Comparison of ENCODE assay signal across 15 mouse cellular contexts in the genomic region with DNA sequence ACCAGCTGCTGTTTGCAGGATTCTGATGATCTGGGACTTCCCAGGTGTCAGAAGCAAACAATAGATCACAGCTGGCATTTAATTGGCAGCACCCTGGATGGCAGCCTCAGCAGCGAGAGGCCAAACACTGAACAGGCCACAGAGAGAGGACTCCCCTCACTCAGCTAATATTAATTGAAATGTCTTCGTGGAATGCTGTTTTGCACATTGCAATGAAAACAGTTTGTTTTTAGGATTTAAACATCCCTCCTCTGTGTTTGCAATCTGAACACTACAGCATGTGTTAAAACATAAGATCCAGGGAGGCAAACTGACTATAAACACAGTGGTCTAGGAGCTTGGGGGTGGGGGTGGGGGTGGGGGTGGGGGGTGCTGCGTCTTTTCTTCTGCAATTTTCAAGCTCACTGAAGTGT.
DNase-seq lines count a peak whose midpoint lies in the region; ATAC-seq and TF ChIP-seq lines count a peak whose summit lies in the region.
"Had no signal": no experiment of that assay in that cellular context is flagged by ENCODE, and none has a peak within 500 bp of the region (broad histone marks: within the 10 kb centered on the region; RNA-seq: fewer than 3 reads in every experiment).

No protein-coding gene starts in this region.

- no peak overlapping the region for H3K9ac ChIP-seq in embryonic facial prominence, embryonic 14.5 days (ENCODE audit: low read depth, low read length)
- no peak overlapping the region for H3K9ac ChIP-seq in embryonic facial prominence, embryonic 15.5 days
- H3K9ac ChIP-seq in hindbrain, postnatal 0 days (replicated peaks; ENCODE audit: low read length), result no peak overlapping the region
- no peak overlapping the region for H3K9ac ChIP-seq in midbrain, postnatal 0 days (replicated peaks; ENCODE audit: low read length, poor library complexity, severe bottlenecking)

- TF ChIP-seq POLR2A in kidney, adult 2 months (IDR thresholded peaks at IDR 0.05; ENCODE audit: low read depth, low read length), result no peak

- no peak for TF ChIP-seq CTCF in hindbrain, postnatal 0 days (IDR thresholded peaks at IDR 0.05; ENCODE audit: low read depth)
- TF ChIP-seq CTCF in midbrain, postnatal 0 days (IDR thresholded peaks at IDR 0.05), result no peak
- no peak for TF ChIP-seq CTCF in kidney, adult 2 months (conservative IDR thresholded peaks at IDR 0.05; ENCODE audit: insufficient read depth, insufficient read length, low read depth, low read length)

- peaks cover 4% of the 10 kb centered on the region; the same call in 1 of the 2 replicates for H3K27me3 ChIP-seq in embryonic facial prominence, embryonic 14.5 days (replicated peaks; ENCODE audit: control insufficient read depth, insufficient read depth, low read length)
- H3K27me3 ChIP-seq in embryonic facial prominence, embryonic 10.5 days (replicated peaks; ENCODE audit: low read depth, poor library complexity, severe bottlenecking), result peaks cover 14% of the 10 kb centered on the region; the same call in 1 of the 2 replicates
- 0 out of 2 replicates have a peak, but pooled peaks cover 6% of the 10 kb centered on the region for H3K27me3 ChIP-seq in embryonic facial prominence, embryonic 15.5 days
- no peaks in the 10 kb centered on the region for H3K27me3 ChIP-seq in hindbrain, postnatal 0 days (ENCODE audit: insufficient read depth, low read length)
- H3K27me3 ChIP-seq in midbrain, postnatal 0 days (ENCODE audit: insufficient read depth, low read length), result no peaks in the 10 kb centered on the region
- H3K27me3 ChIP-seq in kidney, adult 2 months (replicated peaks; ENCODE audit: control insufficient read depth, insufficient read depth, low read length), result no peaks in the 10 kb centered on the region

- no peaks in the 10 kb centered on the region for H3K9me3 ChIP-seq in embryonic facial prominence, embryonic 14.5 days (ENCODE audit: control insufficient read depth, low read length)
- H3K9me3 ChIP-seq in embryonic facial prominence, embryonic 10.5 days, result no peaks in the 10 kb centered on the region
- no peaks in the 10 kb centered on the region for H3K9me3 ChIP-seq in embryonic facial prominence, embryonic 15.5 days (replicated peaks)
- H3K9me3 ChIP-seq in hindbrain, postnatal 0 days (ENCODE audit: low read length), result no peaks in the 10 kb centered on the region
- H3K9me3 ChIP-seq in midbrain, postnatal 0 days (ENCODE audit: low read length), result no peaks in the 10 kb centered on the region

- no peak for ATAC-seq in embryonic facial prominence, embryonic 14.5 days (ENCODE audit: low read depth)
- peak; percentile 24; the same call in 1 of the 2 replicates for ATAC-seq in embryonic facial prominence, embryonic 15.5 days (ENCODE audit: insufficient number of reproducible peaks, low FRiP score, low TSS enrichment, low read depth)
- 0 out of 2 replicates have a peak, but pooled peaks have one; percentile 48 for ATAC-seq in hindbrain, postnatal 0 days
- no peak for ATAC-seq in midbrain, postnatal 0 days (ENCODE audit: low FRiP score)
- no peak for ATAC-seq in activated CD4-positive, CD25-positive, alpha-beta regulatory T cell, adult 4 months

- DNase-seq in embryonic facial prominence, embryonic 14.5 days (ENCODE audit: low spot score), result peak; percentile 30
- DNase-seq in embryonic facial prominence, embryonic 10.5 days (ENCODE audit: low spot score), result no peak
- peak; percentile 2 for DNase-seq in hindbrain, postnatal 0 days (ENCODE audit: low spot score)
- DNase-seq in midbrain, postnatal 0 days (ENCODE audit: low spot score), result no peak
- DNase-seq in kidney, adult 2 months, result no peak
- DNase-seq in thymus, postnatal 10 days (ENCODE audit: low spot score in 2 of 2), result no peak
- DNase-seq: cerebellum, adult 9-11 months; heart, adult 2 months; heart, postnatal 10 days; kidney, adult 8-10 months; lung, postnatal 10 days; thymus, adult 18-20 months had no signal

- peaks cover 8% of the 10 kb centered on the region; the same call in 1 of the 2 replicates for H3K4me1 ChIP-seq in embryonic facial prominence, embryonic 14.5 days (ENCODE audit: control insufficient read depth, insufficient read depth, low read length)
- peaks cover 16% of the 10 kb centered on the region for H3K4me1 ChIP-seq in embryonic facial prominence, embryonic 10.5 days
- peaks cover 21% of the 10 kb centered on the region for H3K4me1 ChIP-seq in embryonic facial prominence, embryonic 15.5 days
- H3K4me1 ChIP-seq in hindbrain, postnatal 0 days (ENCODE audit: insufficient read depth, low read length), result no peaks in the 10 kb centered on the region; the same call in 1 of the 2 replicates
- no peaks in the 10 kb centered on the region for H3K4me1 ChIP-seq in midbrain, postnatal 0 days (ENCODE audit: insufficient read depth, low read length)
- no peaks in the 10 kb centered on the region for H3K4me1 ChIP-seq in kidney, adult 2 months (ENCODE audit: control insufficient read depth, insufficient read depth, low read length)

- H3K36me3 ChIP-seq in embryonic facial prominence, embryonic 14.5 days (ENCODE audit: control insufficient read depth, insufficient read depth, low read length), result no peaks in the 10 kb centered on the region
- H3K36me3 ChIP-seq in embryonic facial prominence, embryonic 10.5 days (replicated peaks), result no peaks in the 10 kb centered on the region
- H3K36me3 ChIP-seq in embryonic facial prominence, embryonic 15.5 days, result no peaks in the 10 kb centered on the region
- no peaks in the 10 kb centered on the region for H3K36me3 ChIP-seq in hindbrain, postnatal 0 days (ENCODE audit: insufficient read depth, low read length)
- no peaks in the 10 kb centered on the region for H3K36me3 ChIP-seq in midbrain, postnatal 0 days (ENCODE audit: insufficient read depth, low read length)
- H3K36me3 ChIP-seq in kidney, adult 2 months (ENCODE audit: control insufficient read depth, insufficient read depth, low read length), result no peaks in the 10 kb centered on the region

- H3K4me2 ChIP-seq in embryonic facial prominence, embryonic 14.5 days (ENCODE audit: low read depth, low read length), result no peak overlapping the region
- no peak overlapping the region for H3K4me2 ChIP-seq in embryonic facial prominence, embryonic 15.5 days (replicated peaks)
- 0 out of 2 replicates have a peak overlapping the region, but pooled peaks have one; percentile 5 for H3K4me2 ChIP-seq in hindbrain, postnatal 0 days (ENCODE audit: low read depth, low read length)
- peak overlapping the region; percentile 12; the same call in 1 of the 2 replicates for H3K4me2 ChIP-seq in midbrain, postnatal 0 days (ENCODE audit: low read depth, low read length, poor library complexity, severe bottlenecking)

- WGBS in embryonic facial prominence, embryonic 14.5 days, result 12% methylated on average over 3 of the region's 3 CpGs
- 13% methylated on average over 3 of the region's 3 CpGs for WGBS in embryonic facial prominence, embryonic 10.5 days
- 12% methylated on average over 3 of the region's 3 CpGs for WGBS in embryonic facial prominence, embryonic 15.5 days
- WGBS in hindbrain, postnatal 0 days, result 15% methylated on average over 3 of the region's 3 CpGs
- WGBS in midbrain, postnatal 0 days, result 7% methylated on average over 3 of the region's 3 CpGs
- 21% methylated on average over 3 of the region's 3 CpGs for WGBS in kidney, adult 2 months

- H3K4me3 ChIP-seq in embryonic facial prominence, embryonic 14.5 days (ENCODE audit: low read depth, low read length), result no peak overlapping the region
- H3K4me3 ChIP-seq in embryonic facial prominence, embryonic 10.5 days, result no peak overlapping the region
- no peak overlapping the region for H3K4me3 ChIP-seq in embryonic facial prominence, embryonic 15.5 days (replicated peaks)
- H3K4me3 ChIP-seq in hindbrain, postnatal 0 days (ENCODE audit: low read length), result no peak overlapping the region
- no peak overlapping the region for H3K4me3 ChIP-seq in midbrain, postnatal 0 days (ENCODE audit: low read depth, low read length)
- no peak overlapping the region for H3K4me3 ChIP-seq in kidney, adult 2 months (ENCODE audit: insufficient read depth, low read depth, low read length)
- H3K4me3 ChIP-seq: heart, adult 2 months; left cerebral cortex, adult 2 months had no signal

- no peak overlapping the region for H3K27ac ChIP-seq in embryonic facial prominence, embryonic 14.5 days (replicated peaks; ENCODE audit: low read depth, low read length)
- H3K27ac ChIP-seq in embryonic facial prominence, embryonic 10.5 days (replicated peaks), result no peak overlapping the region
- H3K27ac ChIP-seq in embryonic facial prominence, embryonic 15.5 days (replicated peaks), result no peak overlapping the region
- no peak overlapping the region for H3K27ac ChIP-seq in hindbrain, postnatal 0 days
- no peak overlapping the region for H3K27ac ChIP-seq in midbrain, postnatal 0 days (ENCODE audit: low read depth, low read length)
- no peak overlapping the region for H3K27ac ChIP-seq in kidney, adult 2 months (ENCODE audit: insufficient read depth, low read depth, low read length)
- H3K27ac ChIP-seq: heart, adult 2 months; left cerebral cortex, adult 2 months had no signal

Comparison
In these comparisons a context has a peak if more than half of its experiments do, and no peak if none do; other contexts are left out.
1. ATAC-seq: peak in embryonic facial prominence, embryonic 15.5 days (single experiment) and hindbrain, postnatal 0 days (single experiment); none in embryonic facial prominence, embryonic 14.5 days (single experiment), midbrain, postnatal 0 days (single experiment) and activated CD4-positive, CD25-positive, alpha-beta regulatory T cell, adult 4 months (single experiment).
2. DNase-seq: peak in embryonic facial prominence, embryonic 14.5 days (single experiment) and hindbrain, postnatal 0 days (single experiment); none in embryonic facial prominence, embryonic 10.5 days (single experiment), midbrain, postnatal 0 days (single experiment), kidney, adult 2 months (single experiment) and thymus, postnatal 10 days (0 of 2).
3. H3K4me2 ChIP-seq: peak in hindbrain, postnatal 0 days (single experiment) and midbrain, postnatal 0 days (single experiment); none in embryonic facial prominence, embryonic 14.5 days (single experiment) and embryonic facial prominence, embryonic 15.5 days (single experiment).